Mouse (Mus musculus): Measurements from ENCODE around the gene Macrod1. TPM values are rescaled to one million over a fixed set of nuclear protein-coding genes. Genes with fewer than 3 reads are reported as not detected.

Gene Macrod1
- total RNA-seq, 2 experiments from 2014 or later: 134 to 155 TPM

DNA sequence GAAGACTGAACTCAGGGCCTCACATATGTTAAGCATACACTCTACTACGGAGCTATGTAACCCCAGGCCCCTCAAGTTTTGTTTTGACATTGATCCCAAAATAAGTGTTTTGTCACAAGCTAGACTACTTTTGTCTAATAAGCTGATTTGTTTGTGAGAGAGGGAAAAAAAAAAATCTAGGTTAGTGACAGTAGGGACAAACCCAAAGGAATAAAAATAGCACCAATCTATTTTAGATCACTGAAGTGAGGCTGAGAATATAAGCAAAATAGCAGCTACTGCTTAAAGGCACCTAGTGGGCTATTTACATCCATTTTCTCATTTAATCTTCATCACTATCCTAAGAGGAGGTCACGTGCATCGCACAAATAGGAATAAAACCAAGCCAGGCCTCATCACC is 183.0 kb downstream of the Macrod1 start:
- DNase-seq: no peak

DNA sequence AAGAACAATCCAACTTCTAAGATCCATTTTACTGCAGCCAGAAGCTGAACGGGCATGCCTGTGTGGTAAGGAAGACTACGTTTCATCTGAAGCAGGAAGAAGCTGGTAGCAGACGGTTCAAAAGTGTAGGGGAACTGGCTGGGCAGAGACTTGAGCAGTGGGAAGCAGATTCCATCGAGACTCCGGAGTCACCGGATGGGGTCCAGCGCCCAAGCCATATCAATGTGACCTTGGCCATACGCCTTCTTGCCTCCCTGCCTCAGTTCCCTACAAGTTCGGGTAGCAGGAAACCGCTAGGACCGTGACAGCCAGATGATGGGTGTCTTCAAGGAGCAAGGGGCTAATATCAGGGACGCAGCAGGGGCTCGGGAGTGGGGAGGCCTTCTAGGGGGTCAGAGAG is 183.7 kb downstream of the Macrod1 start:
- DNase-seq: no peak

DNA sequence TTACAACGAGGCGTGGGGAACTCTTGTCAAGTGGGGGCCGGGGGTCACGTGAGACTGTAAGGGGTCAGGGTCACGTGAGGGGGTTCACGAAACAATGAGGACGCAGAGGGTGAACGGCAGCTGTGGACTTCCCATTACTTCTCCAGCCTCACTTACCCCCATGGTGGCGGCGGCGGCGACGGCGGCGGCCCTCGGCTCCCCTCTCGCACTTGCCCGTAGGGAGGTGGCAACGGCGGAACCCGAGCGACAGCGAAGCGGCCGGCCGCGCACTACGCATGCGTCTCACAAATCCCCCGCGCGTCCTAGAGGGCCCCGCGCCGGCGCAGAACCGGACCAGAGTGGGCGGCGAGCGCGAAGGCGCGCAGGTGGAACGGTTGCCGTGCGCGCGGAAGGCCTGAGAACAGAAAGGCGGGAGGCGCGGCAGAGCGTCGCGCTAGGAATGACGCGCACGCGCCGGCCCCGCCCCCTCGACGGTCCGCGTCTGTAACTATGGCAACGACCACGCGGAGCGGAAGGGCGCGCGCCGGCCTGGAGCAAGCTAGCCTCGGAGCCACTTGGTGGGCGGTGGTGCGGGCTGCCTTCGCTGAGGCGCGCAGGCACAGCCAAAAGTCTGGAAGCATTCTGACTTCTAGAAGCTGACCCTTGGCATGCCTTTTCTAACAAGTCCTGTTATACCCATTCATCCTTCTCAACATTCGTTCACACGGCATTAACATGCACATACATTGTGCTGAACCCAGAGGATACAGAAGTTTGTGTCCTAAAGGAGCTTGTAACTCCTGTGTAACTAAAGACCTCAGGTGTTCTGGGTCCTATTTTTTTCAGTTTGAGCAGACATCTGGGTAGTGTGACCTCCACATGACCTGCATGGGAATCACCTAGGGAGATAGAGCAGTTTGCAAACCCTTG is 184.4 kb downstream of the Macrod1 start, which contains the start of gene Naa40:
Naa40 (minus strand) TSS at position 402 of the 909 bp plus-strand sequence.
- peak; percentile 94 for DNase-seq

DNA sequence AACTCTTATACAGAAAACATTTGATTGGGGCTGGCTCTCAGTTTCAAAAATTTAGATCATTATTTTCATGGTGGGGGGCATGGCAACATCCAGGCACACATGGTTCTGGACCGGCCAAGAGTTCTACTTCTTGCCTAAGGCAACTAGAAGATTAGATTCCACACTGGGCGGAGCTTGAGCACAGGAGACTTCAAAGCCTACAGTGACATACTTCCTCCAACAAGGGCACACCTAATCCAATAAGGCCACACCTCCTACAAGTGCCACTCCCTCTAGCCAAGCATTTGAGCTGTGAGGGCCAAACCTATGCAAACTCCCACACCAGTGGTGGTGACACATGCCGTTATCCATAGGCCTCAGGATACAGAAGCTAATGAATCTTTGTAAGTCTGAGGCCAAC is 189.4 kb downstream of the Macrod1 start:
- no peak for DNase-seq

Other genes starting within 250 kb of the Macrod1 start
- gene Rps6ka4, start 216.2 kb upstream of the Macrod1 start, total RNA-seq (2021): 10 to 100 TPM; 21.5 to 27.5 TPM
- gene Ccdc88b, start 198.6 kb upstream of the Macrod1 start, total RNA-seq (2021): 1 to 10 TPM; 4.1 TPM
- 10 to 100 TPM; 53.9 to 70.4 TPM for gene Trmt112, start 147.1 kb upstream of the Macrod1 start, total RNA-seq (2021)
- gene Prdx5, start 146.7 kb upstream of the Macrod1 start, total RNA-seq (2021): 100 to 1,000 TPM; 417 to 451 TPM
- gene Esrra, start 135.0 kb upstream of the Macrod1 start, total RNA-seq (2021): 10 to 100 TPM; 71.0 to 97.4 TPM
- 1 to 10 TPM; 1.2 to 1.7 TPM for gene Catsperz, start 131.4 kb upstream of the Macrod1 start, total RNA-seq (2021)
- under 1 TPM; 0.30 to 0.73 TPM for gene Kcnk4, start 122.3 kb upstream of the Macrod1 start, total RNA-seq (2021)
- 10 to 100 TPM; 42.0 to 51.8 TPM for gene Bad, start 114.9 kb upstream of the Macrod1 start, total RNA-seq (2021)
- gene Gpr137, start 114.3 kb upstream of the Macrod1 start, total RNA-seq (2021): 10 to 100 TPM; 33.8 to 42.3 TPM
- 100 to 1,000 TPM; 289 to 333 TPM for gene Ppp1r14b, start 81.8 kb upstream of the Macrod1 start, total RNA-seq (2021)
- gene Plcb3, start 80.3 kb upstream of the Macrod1 start, total RNA-seq (2021): 10 to 100 TPM; 45.7 to 63.5 TPM
- gene Fkbp2, start 76.3 kb upstream of the Macrod1 start, total RNA-seq (2021): 10 to 100 TPM; 70.7 to 71.4 TPM
- gene Vegfb, start 69.2 kb upstream of the Macrod1 start, total RNA-seq (2021): 100 to 1,000 TPM; 110 to 139 TPM
- gene Dnajc4, start 64.2 kb upstream of the Macrod1 start, total RNA-seq (2021): 10 to 100 TPM; 46.0 to 58.5 TPM
- gene Nudt22, start 60.7 kb upstream of the Macrod1 start, total RNA-seq (2021): 10 to 100 TPM; 29.4 to 34.1 TPM
- gene Trpt1, start 60.7 kb upstream of the Macrod1 start, total RNA-seq (2021): 10 to 100 TPM; 13.3 to 21.3 TPM
- 10 to 100 TPM in 1 of 2 experiments, 1 to 10 TPM in 1; 9.8 to 10.1 TPM for gene Fermt3, start 37.3 kb upstream of the Macrod1 start, total RNA-seq (2021)
- gene Stip1, start 16.8 kb upstream of the Macrod1 start, total RNA-seq (2021): 100 to 1,000 TPM; 101 to 107 TPM
- 1 to 10 TPM; 1.1 to 2.0 TPM for gene Flrt1, start 48.9 kb downstream of the Macrod1 start, total RNA-seq (2021)
- 100 to 1,000 TPM; 104 to 105 TPM for gene Otub1, start 149.5 kb downstream of the Macrod1 start, total RNA-seq (2021)
- 1,000 to 10,000 TPM; 1,477 to 1,649 TPM for gene Cox8a, start 160.8 kb downstream of the Macrod1 start, total RNA-seq (2021)
- 10 to 100 TPM; 27.2 to 38.8 TPM for gene Naa40, start 184.4 kb downstream of the Macrod1 start, total RNA-seq (2021)
- 1 to 10 TPM; 4.5 to 7.6 TPM for gene Rcor2, start 210.5 kb downstream of the Macrod1 start, total RNA-seq (2021)